Mouse (Mus musculus) liver, embryonic 11.5 days (tissue): ENCODE measurements around the gene Msln. TPM values are rescaled to one million over a fixed set of nuclear protein-coding genes. Genes with fewer than 3 reads are reported as not detected.

Experiments
- ATAC-seq: fragments of 200-750 bp; cut with Nextera tagmentation; replicated peaks from 2 replicates; pipeline ENCODE4 v1.8.0; 2017; ENCODE audit warnings: moderate number of reproducible peaks, mild to moderate bottlenecking, moderate TSS enrichment, moderate library complexity; ENCODE audit not compliant: low FRiP score
- DNase-seq: peaks from one replicate; pipeline ENCODE4 v3.0.0-alpha.2; 2017; ENCODE audit warnings: low spot score
- H3K27ac ChIP-seq: fragments of 300-500 bp; sonication (generic); 2 replicates; pipeline ENCODE4 v1.5.1; 2014; ENCODE audit warnings: mild to moderate bottlenecking, low read depth, low read length, control low read depth
- H3K27me3 ChIP-seq: fragments of 300-500 bp; sonication (generic); replicated peaks from 2 replicates; pipeline ENCODE4 v1.6.1; 2014; ENCODE audit warnings: low read length, mixed read lengths; ENCODE audit not compliant: control insufficient read depth, insufficient read depth
- H3K36me3 ChIP-seq: fragments of 300-500 bp; sonication (generic); 2 replicates; pipeline ENCODE4 v1.6.1; 2014; ENCODE audit warnings: mild to moderate bottlenecking, low read length, moderate library complexity, mixed read lengths; ENCODE audit not compliant: control insufficient read depth, insufficient read depth
- H3K4me1 ChIP-seq: fragments of 300-500 bp; sonication (generic); replicated peaks from 2 replicates; pipeline ENCODE4 v1.6.1; 2014; ENCODE audit warnings: low read length, mixed read lengths; ENCODE audit not compliant: control insufficient read depth, insufficient read depth
- H3K4me2 ChIP-seq: fragments of 300-500 bp; sonication (generic); 2 replicates; pipeline ENCODE4 v1.6.1; 2014; ENCODE audit warnings: mild to moderate bottlenecking, control low read depth, moderate library complexity
- H3K4me3 ChIP-seq: fragments of 300-500 bp; sonication (generic); 2 replicates; pipeline ENCODE4 v1.5.1; 2014; ENCODE audit warnings: low read depth, low read length, control low read depth
- H3K9ac ChIP-seq: fragments of 300-500 bp; sonication (generic); 2 replicates; pipeline ENCODE4 v1.6.1; 2014; ENCODE audit warnings: low read depth, low read length, control low read depth
- H3K9me3 ChIP-seq: fragments of 300-500 bp; sonication (generic); 2 replicates; pipeline ENCODE4 v1.6.1; 2016; ENCODE audit warnings: low read length, inconsistent platforms, mixed read lengths; ENCODE audit not compliant: control insufficient read depth
- WGBS: fragments of 180-500 bp; shearing (Covaris S2); extraction: QIAGEN DNeasy Blood & Tissue Kit; methylation state at CpG from one replicate; pipeline ENCODE4 v1.1.7; 2014; 5-methylcytosine and 5-hydroxymethylcytosine counted together
- polyA plus RNA-seq: library from polyadenylated mRNA; unstranded; fragments of >200 nt; fragmentation: Nextera tagmentation; extraction: Ambion mirVana; gene quantifications from 2 replicates; pipeline ENCODE4 v1.2.1, GENCODE M21; 2014

Gene Msln
- polyA plus RNA-seq, 1 experiment from 2014 or later = 0.55 TPM

DNA sequence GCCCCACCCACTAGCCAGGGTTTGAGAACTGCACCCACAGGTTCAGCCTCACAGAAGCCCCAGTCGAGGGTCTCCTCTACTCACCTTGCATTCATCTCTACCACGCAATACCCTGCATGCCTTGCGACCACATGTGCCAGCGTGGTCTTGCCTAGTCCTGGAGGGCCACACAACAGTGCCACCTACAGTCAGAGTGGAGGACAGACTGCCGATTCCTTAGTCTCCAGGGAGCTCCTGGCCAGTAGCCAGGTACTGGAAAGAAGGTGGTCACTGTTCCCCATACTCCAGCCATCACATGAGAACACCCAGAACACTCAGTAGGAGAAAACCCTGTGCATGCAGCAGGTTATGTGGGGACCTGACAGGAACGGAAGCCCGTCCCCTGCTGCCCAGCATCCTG lies 30.3 kb downstream of the Msln start:
- no peak overlapping the region for H3K27ac ChIP-seq
- ATAC-seq = no peak
- H3K36me3 ChIP-seq = peaks cover 27% of the 10 kb centered on the region
- H3K9ac ChIP-seq = no peak overlapping the region
- no peaks in the 10 kb centered on the region for H3K27me3 ChIP-seq
- DNase-seq = no peak
- H3K9me3 ChIP-seq = no peaks in the 10 kb centered on the region
- no peak overlapping the region for H3K4me2 ChIP-seq
- peaks cover 14% of the 10 kb centered on the region for H3K4me1 ChIP-seq
- no peak overlapping the region for H3K4me3 ChIP-seq
- WGBS = 80% methylated on average over 7 of the region's 7 CpGs

DNA sequence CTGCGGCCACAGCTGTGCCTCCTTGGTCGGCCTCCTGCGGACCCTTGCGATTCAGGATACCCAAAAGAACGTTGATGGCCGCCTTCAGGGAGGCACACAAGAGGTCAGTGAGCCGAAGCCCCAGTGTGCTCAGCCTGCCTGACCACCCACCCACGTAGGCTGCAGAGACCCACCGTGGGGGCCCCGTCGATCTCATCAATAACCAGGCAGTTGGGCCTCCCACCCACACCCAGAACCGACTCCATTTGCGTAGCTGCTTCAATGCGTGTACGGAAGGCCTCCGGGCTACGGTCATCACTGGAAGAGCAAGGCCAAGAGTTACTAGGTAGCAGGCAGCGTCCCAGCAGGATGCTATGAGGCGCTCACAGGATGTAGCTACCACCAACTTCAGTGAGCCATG lies 30.7 kb downstream of the Msln start:
- no peak for DNase-seq
- Histone ChIP-seq H3K4me1 (peaks cover 12% of the 10 kb centered on the region), H3K27me3 (no peaks in the 10 kb centered on the region), H3K9me3 (no peaks in the 10 kb centered on the region), H3K4me2 (no peak overlapping the region), H3K9ac (no peak overlapping the region), H3K36me3 (peaks cover 30% of the 10 kb centered on the region), H3K4me3 (no peak overlapping the region), H3K27ac (no peak overlapping the region)
- ATAC-seq = no peak
- 97% methylated on average over 19 of the region's 19 CpGs for WGBS

DNA sequence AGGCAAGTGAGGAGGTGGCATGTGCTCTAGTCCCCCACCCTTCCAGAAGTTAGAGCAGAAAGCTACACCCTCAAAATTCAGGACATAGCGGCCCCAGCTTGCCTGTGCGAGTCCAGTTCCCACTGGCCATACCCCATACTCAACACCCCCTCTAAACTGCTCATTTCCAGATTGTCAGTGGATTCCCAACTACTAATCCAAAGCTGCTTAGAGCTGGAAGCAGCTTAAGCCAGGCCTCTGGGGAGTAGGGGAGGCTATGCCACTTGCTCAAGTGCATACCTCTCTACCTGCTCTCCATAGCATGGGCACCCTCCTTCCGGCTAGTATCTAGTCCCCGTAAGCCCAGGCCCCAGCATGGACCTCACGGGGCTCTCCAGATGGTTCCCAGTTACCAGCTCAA lies 32.7 kb downstream of the Msln start:
- no peak overlapping the region for H3K9ac ChIP-seq
- H3K4me1 ChIP-seq = peaks cover 17% of the 10 kb centered on the region
- H3K4me3 ChIP-seq = no peak overlapping the region
- no peak overlapping the region for H3K4me2 ChIP-seq
- peaks cover 17% of the 10 kb centered on the region for H3K27me3 ChIP-seq
- DNase-seq (no peak), ATAC-seq (no peak)
- H3K27ac ChIP-seq = no peak overlapping the region
- no peaks in the 10 kb centered on the region for H3K9me3 ChIP-seq
- 87% methylated on average over 5 of the region's 5 CpGs for WGBS
- H3K36me3 ChIP-seq = peaks cover 30% of the 10 kb centered on the region

DNA sequence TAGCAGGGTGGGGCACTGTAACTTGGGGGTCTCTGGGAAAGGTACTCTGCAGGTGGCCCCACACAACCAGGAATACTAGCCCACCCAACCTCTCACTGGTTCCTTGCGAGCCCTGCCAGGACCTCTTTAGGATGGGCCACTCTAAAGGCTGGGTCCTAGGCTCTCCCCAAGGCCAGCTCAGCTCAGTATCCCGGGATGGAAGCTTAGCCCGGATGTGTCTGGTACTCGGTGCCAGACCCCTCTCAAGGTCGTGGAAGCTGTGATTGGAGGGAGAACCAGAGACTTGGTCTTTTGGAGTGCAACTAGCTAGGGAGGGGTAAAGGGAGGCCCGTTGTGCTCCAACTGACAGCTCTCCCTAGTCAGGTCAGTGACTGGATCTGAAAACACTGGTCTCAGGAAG lies 36.5 kb downstream of the Msln start:
- Histone ChIP-seq H3K9ac (no peak overlapping the region), H3K27ac (no peak overlapping the region), H3K4me2 (peak overlapping the region; percentile 60), H3K4me1 (peaks cover 18% of the 10 kb centered on the region), H3K27me3 (peaks cover 23% of the 10 kb centered on the region), H3K4me3 (peak overlapping the region; percentile 32), H3K36me3 (peaks cover 22% of the 10 kb centered on the region), H3K9me3 (no peaks in the 10 kb centered on the region)
- no peak for ATAC-seq
- no peak for DNase-seq
- WGBS = 12% methylated on average over 6 of the region's 6 CpGs

- ATAC-seq = peak; percentile 16; the same call in 1 of the 2 replicates
- Histone ChIP-seq H3K36me3 (peaks cover 19% of the 10 kb centered on the region), H3K27me3 (peaks cover 23% of the 10 kb centered on the region), H3K9ac (0 out of 2 replicates have a peak within 1 kb of the TSS, but pooled peaks have one; percentile 41), H3K4me2 (peak within 1 kb of the TSS; percentile 60), H3K4me3 (peak within 1 kb of the TSS; percentile 32), H3K4me1 (peaks cover 18% of the 10 kb centered on the region), H3K27ac (no peak within 1 kb of the TSS), H3K9me3 (no peaks in the 10 kb centered on the region)
- peak; percentile 62 for DNase-seq
- 2% methylated on average over 45 of the region's 45 CpGs for WGBS
These were observed 37.2 kb downstream of the Msln start, which contains the start of gene Gng13 for GRCm38 (mm10) chr17:25716711-25717637. Gene Gng13 (plus strand): TSS chr17:25717171.

- Histone ChIP-seq H3K27ac (no peak overlapping the region), H3K27me3 (peaks cover 23% of the 10 kb centered on the region), H3K4me3 (no peak overlapping the region), H3K4me2 (no peak overlapping the region), H3K9ac (no peak overlapping the region), H3K9me3 (no peaks in the 10 kb centered on the region), H3K4me1 (peaks cover 18% of the 10 kb centered on the region), H3K36me3 (peaks cover 13% of the 10 kb centered on the region)
- ATAC-seq (peak; percentile 32; the same call in 1 of the 2 replicates), DNase-seq (no peak)
- WGBS = 6% methylated on average over 6 of the region's 6 CpGs
These were observed 38.0 kb downstream of the Msln start for GRCm38 (mm10) chr17:25716130-25716529.

DNA sequence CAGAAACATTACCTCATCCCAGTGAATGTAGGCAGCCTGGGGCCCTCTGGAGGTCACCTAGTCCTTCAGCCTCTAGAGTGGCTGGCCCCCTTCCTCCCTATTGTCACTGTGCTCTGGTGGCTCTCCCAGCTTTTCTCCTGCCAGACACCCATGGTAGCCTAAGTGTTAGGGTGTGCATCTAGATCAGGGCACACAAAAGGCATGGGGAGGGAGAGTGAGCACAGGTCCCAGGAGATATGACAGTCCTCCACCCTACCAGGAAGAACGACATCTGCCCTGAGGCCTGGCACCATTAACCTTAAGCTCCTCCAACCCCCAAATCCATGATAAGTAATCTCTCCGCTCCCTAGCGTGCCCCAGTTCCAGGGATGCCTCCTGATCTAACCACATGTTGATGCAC lies 38.6 kb downstream of the Msln start:
- ATAC-seq = peak; percentile 37
- WGBS = 35% methylated on average over 3 of the region's 3 CpGs

DNA sequence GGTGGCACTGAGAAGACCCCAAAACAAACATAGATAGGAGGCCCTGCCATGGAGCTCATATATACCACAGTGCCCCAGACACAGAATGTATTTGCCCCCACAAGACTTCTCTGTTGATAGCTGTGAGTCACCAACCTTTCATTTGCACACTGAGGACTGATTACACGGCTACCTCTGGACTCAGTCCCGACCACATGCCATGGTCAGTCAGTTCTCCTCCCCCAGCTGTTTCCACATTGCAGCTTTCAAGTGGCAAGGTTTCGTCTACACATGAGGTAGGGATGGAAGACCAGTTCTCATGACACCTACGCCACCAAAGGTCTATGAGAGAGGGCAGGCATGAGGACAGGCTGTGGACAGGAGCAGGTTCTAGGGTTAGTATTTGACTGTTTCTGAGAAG lies 43.0 kb downstream of the Msln start:
- 66% methylated on average over 4 of the region's 4 CpGs for WGBS
- ATAC-seq (no peak), DNase-seq (no peak)

More for the DNA sequence above, 38.6 kb downstream of the Msln start:
- Histone ChIP-seq H3K4me2 (no peak overlapping the region), H3K4me1 (peaks cover 18% of the 10 kb centered on the region), H3K27me3 (peaks cover 23% of the 10 kb centered on the region), H3K4me3 (no peak overlapping the region), H3K36me3 (peaks cover 10% of the 10 kb centered on the region; the same call in 1 of the 2 replicates), H3K27ac (no peak overlapping the region), H3K9me3 (no peaks in the 10 kb centered on the region), H3K9ac (no peak overlapping the region)
- no peak for DNase-seq

More for the DNA sequence above, 43.0 kb downstream of the Msln start:
- 0 out of 2 replicates have a peak, but pooled peaks cover 1% of the 10 kb centered on the region for H3K4me1 ChIP-seq
- H3K36me3 ChIP-seq = no peaks in the 10 kb centered on the region
- no peak overlapping the region for H3K4me3 ChIP-seq
- H3K4me2 ChIP-seq = no peak overlapping the region
- no peaks in the 10 kb centered on the region for H3K9me3 ChIP-seq
- no peak overlapping the region for H3K9ac ChIP-seq
- peaks cover 3% of the 10 kb centered on the region; the same call in 1 of the 2 replicates for H3K27me3 ChIP-seq
- no peak overlapping the region for H3K27ac ChIP-seq
